Mouse (Mus musculus) testis, adult 2 months (tissue): ENCODE results near the gene Il25.

Source experiments
- CTCF ChIP-seq: fragments of 200-500 bp; IDR thresholded peaks from 2 replicates; pipeline ENCODE4 v1.5.1; 2012; ENCODE audit warnings: low read depth, mild to moderate bottlenecking, inconsistent platforms, low read length, moderate library complexity; ENCODE audit not compliant: control insufficient read depth, insufficient read depth, insufficient replicate concordance
- POLR2A ChIP-seq: fragments of 200-500 bp; IDR thresholded peaks from 2 replicates; pipeline ENCODE4 v1.6.1; 2012; ENCODE audit warnings: low read depth, mild to moderate bottlenecking, inconsistent platforms, low read length, moderate library complexity; ENCODE audit not compliant: control insufficient read depth

- no peak for TF ChIP-seq CTCF
- TF ChIP-seq POLR2A = no peak
Measured at GRCm38 (mm10) chr14:54938431-54939219, 6.1 kb downstream of the Il25 start.
